Mouse (Mus musculus) small intestine, adult 2 months (tissue): ENCODE results near the gene 6430571L13Rik. TPM values are rescaled to one million over a fixed set of nuclear protein-coding genes. Genes with fewer than 3 reads are reported as not detected.

ENCODE experiments used
- H3K27ac ChIP-seq: fragments of 200-500 bp; 2 replicates; pipeline ENCODE4 v1.5.1; 2012; ENCODE audit warnings: low read depth, low read length, control low read depth, inconsistent platforms; ENCODE audit not compliant: insufficient read depth
- H3K27me3 ChIP-seq: fragments of 200-500 bp; 2 replicates; pipeline ENCODE4 v1.6.1; 2012; ENCODE audit warnings: mild to moderate bottlenecking, moderate library complexity, low read length, inconsistent platforms; ENCODE audit not compliant: control insufficient read depth, insufficient read depth
- H3K36me3 ChIP-seq: fragments of 200-500 bp; 2 replicates; pipeline ENCODE4 v1.6.1; 2012; ENCODE audit warnings: mild to moderate bottlenecking, low read length, control low read depth, inconsistent platforms; ENCODE audit not compliant: control insufficient read depth, insufficient read depth
- H3K4me1 ChIP-seq: fragments of 200-500 bp; 2 replicates; pipeline ENCODE4 v1.6.1; 2012; ENCODE audit warnings: low read length, inconsistent platforms, mixed read lengths; ENCODE audit not compliant: control insufficient read depth, insufficient read depth, insufficient read length
- H3K4me3 ChIP-seq: fragments of 200-500 bp; 2 replicates; pipeline ENCODE4 v1.5.1; 2012; ENCODE audit warnings: low read depth, mild to moderate bottlenecking, control low read depth, inconsistent platforms, low read length, moderate library complexity
- CTCF ChIP-seq: fragments of 200-500 bp; IDR thresholded peaks from 2 replicates; pipeline ENCODE4 v1.5.1; 2012; ENCODE audit warnings: low read depth, mild to moderate bottlenecking, control low read depth, inconsistent platforms, low read length, moderate library complexity, mixed read lengths; ENCODE audit not compliant: insufficient replicate concordance, insufficient read length; ENCODE audit errors: extremely low read depth
- POLR2A ChIP-seq: fragments of 200-500 bp; IDR thresholded peaks from 2 replicates; pipeline ENCODE4 v1.6.1; 2012; ENCODE audit warnings: low read depth, mild to moderate bottlenecking, control low read depth, inconsistent platforms, low read length, moderate library complexity
- WGBS: fragments of 180-500 bp; shearing (Covaris S2); methylation state at CpG from one replicate; pipeline ENCODE4 v1.1.7; 2018; 5-methylcytosine and 5-hydroxymethylcytosine counted together
- polyA plus RNA-seq: library from polyadenylated mRNA; depleted of rRNA; stranded (reverse); fragments of >200 nt; gene quantifications from 2 replicates; pipeline ENCODE4 v1.2.3, GENCODE M21; 2012; rRNA removed

Gene 6430571L13Rik
- polyA plus RNA-seq, 1 experiment, result 0.25 TPM

DNA sequence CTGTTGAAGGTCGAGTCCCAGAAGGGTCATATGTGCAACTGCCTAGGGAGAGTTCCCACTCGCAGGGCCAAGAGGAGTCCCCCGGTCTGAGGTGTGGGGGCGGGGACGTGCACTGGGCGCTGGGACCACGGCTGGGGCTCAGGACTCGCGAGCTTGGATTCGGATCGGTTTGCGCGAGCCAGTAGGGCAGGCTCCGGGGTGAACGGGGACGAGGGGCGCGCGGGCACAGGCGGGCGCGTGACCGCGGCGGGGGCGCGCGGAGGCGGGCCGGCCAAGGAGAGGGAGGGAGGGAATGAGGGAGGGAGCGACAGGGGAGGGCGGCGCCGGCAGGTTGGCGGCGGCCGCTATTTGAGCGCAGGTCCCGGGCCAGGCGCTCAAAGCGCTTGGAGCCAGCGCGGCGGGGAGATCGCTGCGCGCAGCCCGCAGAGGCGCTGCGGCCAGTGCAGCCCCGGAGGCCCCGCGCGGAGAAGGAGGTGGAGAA lies 59.1 kb downstream of the 6430571L13Rik start, which contains the start of gene Cacna2d2:
TSS of gene Cacna2d2 (plus strand) at position 122 of the 481 bp plus-strand sequence.
- 2% methylated on average over 42 of the region's 54 CpGs for WGBS
- H3K4me3 ChIP-seq, result peak within 1 kb of the TSS; percentile 45

DNA sequence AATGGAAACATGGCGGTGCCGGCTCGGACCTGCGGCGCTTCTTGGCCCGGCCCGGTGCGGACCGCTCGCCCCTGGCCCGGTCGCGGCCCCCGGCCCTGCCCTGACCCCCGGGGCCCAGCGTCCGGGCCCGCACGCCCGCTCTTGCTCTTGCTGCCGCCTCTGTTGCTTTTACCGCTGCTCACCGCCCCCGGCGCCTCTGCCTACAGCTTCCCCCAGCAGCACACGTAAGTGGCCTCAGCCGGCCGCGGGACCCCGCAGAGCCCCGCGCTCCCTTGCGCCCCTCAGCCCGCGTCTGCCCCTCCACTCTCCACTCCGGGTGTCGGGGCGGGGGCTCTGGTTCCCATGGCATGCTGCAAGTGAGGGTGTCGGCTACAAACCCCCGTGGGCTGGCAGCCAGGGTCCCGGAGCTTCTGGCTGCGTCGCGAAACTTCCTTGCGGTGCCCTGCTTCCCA lies 59.7 kb downstream of the 6430571L13Rik start:
- Histone ChIP-seq H3K27me3 (peaks cover 37% of the 10 kb centered on the region), H3K4me3 (peak overlapping the region; percentile 45), H3K4me1 (peaks cover 5% of the 10 kb centered on the region), H3K36me3 (no peaks in the 10 kb centered on the region), H3K27ac (no peak overlapping the region)
- WGBS, result 3% methylated on average over 45 of the region's 45 CpGs
- TF ChIP-seq POLR2A (no peak), CTCF (no peak)

More for the DNA sequence above, 59.1 kb downstream of the 6430571L13Rik start, which contains the start of gene Cacna2d2:
- Histone ChIP-seq H3K4me1 (peaks cover 5% of the 10 kb centered on the region), H3K27me3 (peaks cover 37% of the 10 kb centered on the region), H3K36me3 (no peaks in the 10 kb centered on the region), H3K27ac (no peak within 1 kb of the TSS)
- TF ChIP-seq POLR2A (no peak), CTCF (no peak)

DNA sequence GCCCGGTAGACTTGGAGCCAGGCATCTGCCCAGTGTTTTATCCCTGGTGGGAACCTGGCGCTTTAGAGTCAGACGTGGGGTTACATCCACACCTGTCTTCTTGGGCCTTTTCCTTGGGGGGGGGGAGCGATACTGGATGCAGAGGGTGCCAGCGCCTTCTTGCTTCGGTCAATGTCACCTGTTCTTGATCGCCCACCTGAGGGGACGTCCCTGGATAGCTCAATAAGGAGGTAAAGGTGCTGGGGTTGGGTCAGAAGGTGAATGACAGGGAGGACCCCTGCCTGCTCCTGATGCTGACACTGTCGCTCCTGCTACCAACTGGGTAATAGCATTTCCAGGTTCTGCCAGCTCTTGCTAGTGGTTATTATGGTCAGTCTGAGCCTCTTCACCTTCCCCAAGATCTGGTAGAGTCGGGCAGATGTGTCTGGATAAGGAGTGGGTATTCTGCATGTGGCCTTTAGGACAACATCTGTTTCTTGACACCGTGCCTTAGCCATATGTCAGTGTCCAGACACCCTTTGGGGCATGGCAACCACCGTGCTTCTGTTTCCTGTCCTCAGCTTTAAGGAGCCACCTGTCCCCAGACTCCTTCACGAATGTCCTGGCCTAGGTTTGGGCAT lies 60.4 kb downstream of the 6430571L13Rik start:
- no peaks in the 10 kb centered on the region for H3K36me3 ChIP-seq

More for the DNA sequence above, 60.4 kb downstream of the 6430571L13Rik start:
- no peak for TF ChIP-seq CTCF
- TF ChIP-seq POLR2A, result no peak
- 20% methylated on average over 13 of the region's 13 CpGs for WGBS
- H3K27ac ChIP-seq, result no peak overlapping the region
- H3K4me1 ChIP-seq, result peaks cover 5% of the 10 kb centered on the region
- H3K27me3 ChIP-seq, result peaks cover 37% of the 10 kb centered on the region
- H3K4me3 ChIP-seq, result no peak overlapping the region; the same call in 1 of the 2 replicates

Other genes starting within 250 kb of the 6430571L13Rik start
- 0.57 and 3.1 TPM in 2 replicates for gene Dock3, start 108.7 kb upstream of the 6430571L13Rik start, polyA plus RNA-seq
- gene Mapkapk3, start 50.7 kb upstream of the 6430571L13Rik start, polyA plus RNA-seq, result 19.4 and 25.7 TPM in 2 replicates
- 19.1 and 33.6 TPM in 2 replicates for gene Cish, start 44.6 kb upstream of the 6430571L13Rik start, polyA plus RNA-seq
- gene Hemk1, start 2.3 kb upstream of the 6430571L13Rik start, polyA plus RNA-seq, result 9.8 and 9.9 TPM in 2 replicates
- gene Cacna2d2, start 59.0 kb downstream of the 6430571L13Rik start, polyA plus RNA-seq, result 2.9 and 5.3 TPM in 2 replicates
- 32.0 and 63.5 TPM in 2 replicates for gene Tmem115, start 193.3 kb downstream of the 6430571L13Rik start, polyA plus RNA-seq
- 35.6 and 47.7 TPM in 2 replicates for gene Cyb561d2, start 201.6 kb downstream of the 6430571L13Rik start, polyA plus RNA-seq
- 15.6 and 23.3 TPM in 2 replicates for gene Nprl2, start 201.6 kb downstream of the 6430571L13Rik start, polyA plus RNA-seq
- gene Zmynd10, start 206.7 kb downstream of the 6430571L13Rik start, polyA plus RNA-seq, result 0.32 and 0.69 TPM in 2 replicates
- gene Rassf1, start 211.0 kb downstream of the 6430571L13Rik start, polyA plus RNA-seq, result 14.1 and 33.2 TPM in 2 replicates
- gene Tusc2, start 222.7 kb downstream of the 6430571L13Rik start, polyA plus RNA-seq, result 38.8 and 49.7 TPM in 2 replicates
- 119 and 213 TPM in 2 replicates for gene Hyal2, start 227.3 kb downstream of the 6430571L13Rik start, polyA plus RNA-seq
- 2.3 and 2.6 TPM in 2 replicates for gene Hyal1, start 236.3 kb downstream of the 6430571L13Rik start, polyA plus RNA-seq
- gene Naa80, start 238.3 kb downstream of the 6430571L13Rik start, polyA plus RNA-seq, result 26.3 and 46.3 TPM in 2 replicates
- 0.52 and 0.89 TPM in 2 replicates for gene Hyal3, start 240.2 kb downstream of the 6430571L13Rik start, polyA plus RNA-seq
- gene Ifrd2, start 247.0 kb downstream of the 6430571L13Rik start, polyA plus RNA-seq, result 33.2 and 55.4 TPM in 2 replicates